Mouse (Mus musculus) heart, adult 9 months (tissue): ENCODE measurements around the gene Cttnbp2.
A peak's percentile ranks its signal among the peaks of the same experiment; 100 is the strongest.

Source experiments
- DNase-seq, 2 experiments: peaks; one replicate each; pipeline ENCODE4 v3.0.0; 2022; ENCODE audit warnings: low spot score in 2 of 2

Cttnbp2 gene

DNA sequence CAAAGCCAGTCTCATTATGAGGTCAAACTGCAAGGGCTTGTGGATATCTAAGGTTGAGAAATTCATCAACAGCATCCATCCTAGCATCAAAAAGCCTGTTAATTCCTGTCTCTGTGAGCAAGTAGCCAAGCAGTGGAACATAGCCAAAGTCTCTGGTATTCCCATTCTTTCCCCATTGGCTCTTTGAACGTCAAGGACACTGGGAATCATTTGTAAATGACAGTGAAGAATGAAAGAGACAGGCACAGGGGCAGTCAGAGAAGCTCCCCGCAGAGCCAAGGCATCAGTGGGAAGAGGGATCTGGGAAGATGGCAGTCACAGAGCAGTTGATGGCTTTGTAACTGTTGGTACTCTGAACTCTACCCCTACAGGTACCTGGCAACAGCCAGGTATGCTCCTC lies 46.9 kb downstream of the Cttnbp2 start:
- no peak for DNase-seq

DNA sequence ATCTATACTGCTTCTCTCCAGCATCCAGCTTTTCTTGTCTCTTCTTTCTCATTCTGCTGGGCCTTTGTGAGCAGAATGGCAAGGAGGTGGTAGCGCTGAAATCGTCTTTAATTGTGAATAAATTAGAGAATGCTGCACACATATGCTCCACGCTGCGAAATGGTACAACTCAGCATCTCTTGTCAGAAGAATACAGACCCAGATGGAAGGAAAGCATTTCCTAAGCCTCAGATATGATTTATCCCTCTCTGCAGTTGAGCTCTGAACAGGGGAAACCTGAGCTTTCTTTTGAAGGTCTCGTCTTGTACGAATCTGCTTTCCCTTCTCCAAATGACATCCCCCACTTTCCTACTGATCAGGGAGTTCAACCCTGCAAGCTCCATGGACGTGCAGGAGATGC lies 48.4 kb downstream of the Cttnbp2 start:
- DNase-seq: no peak

DNA sequence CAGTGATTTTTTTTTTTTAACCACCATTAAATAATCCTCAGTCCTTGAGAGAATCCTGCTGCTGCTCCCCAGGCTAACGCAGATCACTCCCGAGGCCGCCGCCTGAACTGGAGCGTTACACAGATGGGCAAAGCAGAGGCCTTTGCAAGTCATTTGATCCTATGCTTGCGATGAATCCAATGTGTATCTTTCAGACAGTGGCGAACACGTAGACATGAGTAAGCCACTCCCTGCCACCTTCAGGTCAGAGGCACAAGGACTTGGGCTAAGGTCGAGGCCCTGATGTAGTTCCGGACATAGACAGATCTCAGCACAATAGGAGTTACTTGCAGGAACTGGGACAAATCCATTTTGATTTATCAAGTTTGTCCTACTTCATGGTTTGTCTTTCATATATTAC lies 49.0 kb downstream of the Cttnbp2 start:
- DNase-seq: no peak

DNA sequence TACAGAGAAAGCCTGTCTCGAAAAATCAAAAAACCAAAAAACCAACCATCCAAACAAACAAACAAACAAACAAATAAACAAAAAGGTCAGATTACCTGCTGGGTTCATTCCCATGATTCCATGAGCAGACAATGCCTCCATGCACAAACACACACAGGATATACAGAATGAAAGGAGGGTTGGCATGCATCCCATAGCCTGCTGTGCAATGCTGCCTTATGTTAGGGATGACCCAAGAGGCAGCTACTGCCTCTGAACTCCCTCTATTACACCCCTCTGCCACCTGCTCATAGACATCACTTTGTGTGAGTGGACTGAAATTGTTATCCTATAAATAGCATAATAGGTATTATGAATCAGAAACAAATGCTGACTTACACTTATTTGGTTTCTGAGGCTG lies 55.0 kb downstream of the Cttnbp2 start:
- DNase-seq: no peak

DNA sequence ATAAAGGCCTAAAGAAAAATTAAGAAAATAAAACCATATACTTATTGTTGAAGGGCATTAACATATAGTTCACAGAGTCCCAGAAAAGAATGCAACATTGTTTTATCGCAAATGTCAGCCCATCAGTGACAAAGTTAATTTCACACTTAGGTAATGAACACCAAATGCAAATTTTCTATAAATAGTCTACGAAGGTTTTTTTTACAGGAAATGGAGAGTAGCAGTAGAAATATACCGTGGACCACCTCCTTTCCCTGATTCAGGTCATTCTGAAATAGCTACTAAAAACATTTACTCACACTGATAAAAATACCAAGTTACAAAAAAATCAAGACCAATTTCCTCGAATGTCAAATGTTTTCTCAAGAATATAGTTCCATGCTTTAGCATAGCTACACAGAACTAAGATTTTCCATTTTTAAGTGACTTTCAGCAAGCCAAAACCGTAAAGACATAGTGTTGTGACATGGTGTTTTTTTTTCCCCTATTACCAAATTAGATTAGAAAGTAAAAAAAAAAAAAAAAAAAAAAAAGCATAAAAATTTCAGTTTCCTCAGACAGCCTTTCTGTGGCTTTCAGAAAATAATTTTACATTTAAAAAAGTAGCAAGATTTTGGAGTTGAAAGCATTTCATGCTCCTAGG lies 64.0 kb downstream of the Cttnbp2 start:
- DNase-seq: no peak

DNA sequence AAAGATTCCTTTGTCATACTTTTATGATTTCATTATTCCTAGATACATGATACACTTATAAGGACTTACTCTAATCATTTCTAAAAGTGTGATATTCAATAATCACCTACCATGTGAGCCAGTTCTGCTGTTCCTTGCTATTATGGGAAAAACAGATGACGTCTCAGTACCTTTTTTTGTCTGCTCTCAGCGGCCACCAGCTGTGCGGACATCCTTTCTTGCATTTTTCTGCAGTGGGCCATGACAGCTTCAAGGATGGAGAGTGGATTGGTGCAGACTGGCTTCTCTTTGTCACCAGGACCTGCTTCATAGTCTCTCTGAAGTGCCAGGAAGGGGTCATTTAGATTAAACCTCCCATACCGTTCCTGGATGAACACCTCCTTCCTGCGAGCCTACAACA lies 66.6 kb downstream of the Cttnbp2 start:
- DNase-seq: no peak

DNA sequence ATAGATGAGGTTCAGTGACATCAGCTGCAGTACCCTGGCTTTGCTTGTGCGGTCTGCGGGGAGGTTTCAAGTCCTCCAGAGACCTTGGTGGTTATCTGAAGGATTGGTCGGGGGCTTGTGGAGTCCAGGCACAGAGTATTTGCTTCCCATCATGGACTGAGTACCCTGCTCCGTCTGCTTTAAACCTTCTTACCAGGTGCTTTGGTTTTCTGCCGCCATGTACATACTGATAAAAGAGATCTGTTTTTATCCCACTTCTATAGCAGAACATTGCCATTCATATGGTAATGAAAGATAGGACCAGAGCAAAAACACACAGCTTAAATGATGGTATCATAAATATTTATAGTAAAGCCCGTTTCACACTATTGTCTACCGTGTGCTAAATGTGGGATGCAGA lies 67.7 kb downstream of the Cttnbp2 start:
- DNase-seq: no peak

DNA sequence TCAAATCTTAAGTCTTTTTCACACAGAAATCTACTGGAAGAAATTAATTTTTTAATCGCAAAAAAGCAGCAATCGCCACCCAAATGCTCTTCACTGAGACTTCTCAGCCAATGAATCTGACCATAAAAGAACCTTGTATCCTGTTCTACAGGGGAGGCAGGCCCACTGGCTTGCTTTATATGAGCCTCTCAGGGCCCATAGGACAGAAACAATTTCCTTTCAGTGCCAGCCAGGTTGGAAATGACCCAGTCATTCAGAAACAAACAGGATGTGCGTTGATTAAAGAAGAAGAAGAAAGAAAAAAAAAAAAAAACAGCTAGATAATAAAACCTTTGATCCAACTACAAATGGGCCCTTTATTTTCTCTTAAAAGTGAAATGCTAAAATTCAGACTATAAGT lies 68.3 kb downstream of the Cttnbp2 start:
- no peak for DNase-seq

DNA sequence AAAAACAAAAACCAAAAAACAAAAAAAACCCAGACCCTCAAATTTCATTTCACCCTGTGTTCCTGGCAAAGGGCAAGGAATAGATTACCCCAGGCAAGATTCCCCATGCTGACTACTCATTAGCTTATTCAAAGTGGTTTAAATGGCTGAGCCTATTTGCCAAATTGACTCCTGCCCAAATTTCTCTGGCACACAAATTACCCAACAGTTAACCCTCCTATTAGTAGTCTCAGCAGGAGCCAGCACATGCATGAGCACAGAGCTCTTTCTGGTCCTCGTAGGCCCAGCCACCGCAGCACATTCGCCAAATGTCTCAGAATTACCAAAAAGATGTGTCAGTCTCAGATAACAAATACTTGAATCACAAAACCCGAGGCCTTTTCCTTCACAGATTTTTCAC lies 68.9 kb downstream of the Cttnbp2 start:
- DNase-seq: peak; percentile 11 to 17

DNA sequence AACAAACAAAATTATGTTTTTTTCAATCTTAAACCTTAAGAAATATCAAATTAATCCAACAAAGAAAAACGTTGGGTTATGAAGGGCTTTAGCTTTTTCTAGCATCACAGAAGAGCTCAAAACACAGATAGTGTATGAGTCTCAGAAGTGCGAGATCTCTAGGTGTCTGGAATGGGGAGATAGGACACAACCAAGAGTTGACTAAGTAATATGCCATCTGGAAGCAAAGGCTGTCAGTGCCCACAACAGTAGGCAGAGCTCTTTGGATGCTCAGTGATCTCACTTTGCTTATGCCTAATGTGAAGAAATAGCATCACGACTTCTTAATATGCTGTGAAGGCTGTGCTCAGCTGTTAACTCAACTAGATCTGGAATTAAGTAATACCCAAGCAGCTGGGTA lies 72.3 kb downstream of the Cttnbp2 start:
- no peak for DNase-seq

DNA sequence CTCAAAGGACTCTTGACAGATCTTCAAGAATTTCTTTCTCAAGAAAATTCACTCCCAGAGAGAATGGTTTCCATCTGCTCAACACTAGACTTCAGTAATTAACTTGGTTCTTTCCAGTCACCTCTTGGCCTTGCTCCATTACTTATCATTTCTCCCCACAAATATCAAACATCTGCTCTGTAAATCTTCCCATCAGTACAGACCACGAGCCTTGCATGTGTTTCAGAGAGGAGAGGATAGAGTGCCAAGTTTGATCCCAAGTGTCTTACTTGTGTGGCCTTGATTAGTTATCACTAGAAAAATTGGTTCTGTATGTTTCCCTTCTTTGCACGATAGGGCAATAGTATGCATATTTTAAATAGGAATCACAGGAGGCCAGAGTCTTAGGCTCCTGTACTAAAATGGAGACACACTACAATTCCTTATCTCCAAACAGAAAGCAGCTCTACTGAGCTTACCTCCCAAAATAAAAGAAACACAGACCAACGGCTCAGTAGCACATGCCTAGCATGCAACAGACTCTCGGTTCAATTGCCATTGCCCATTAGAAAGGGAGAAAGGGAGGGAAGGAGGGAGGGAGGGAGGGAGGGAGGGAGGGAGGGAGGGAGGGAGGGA lies 73.6 kb downstream of the Cttnbp2 start:
- no peak for DNase-seq

DNA sequence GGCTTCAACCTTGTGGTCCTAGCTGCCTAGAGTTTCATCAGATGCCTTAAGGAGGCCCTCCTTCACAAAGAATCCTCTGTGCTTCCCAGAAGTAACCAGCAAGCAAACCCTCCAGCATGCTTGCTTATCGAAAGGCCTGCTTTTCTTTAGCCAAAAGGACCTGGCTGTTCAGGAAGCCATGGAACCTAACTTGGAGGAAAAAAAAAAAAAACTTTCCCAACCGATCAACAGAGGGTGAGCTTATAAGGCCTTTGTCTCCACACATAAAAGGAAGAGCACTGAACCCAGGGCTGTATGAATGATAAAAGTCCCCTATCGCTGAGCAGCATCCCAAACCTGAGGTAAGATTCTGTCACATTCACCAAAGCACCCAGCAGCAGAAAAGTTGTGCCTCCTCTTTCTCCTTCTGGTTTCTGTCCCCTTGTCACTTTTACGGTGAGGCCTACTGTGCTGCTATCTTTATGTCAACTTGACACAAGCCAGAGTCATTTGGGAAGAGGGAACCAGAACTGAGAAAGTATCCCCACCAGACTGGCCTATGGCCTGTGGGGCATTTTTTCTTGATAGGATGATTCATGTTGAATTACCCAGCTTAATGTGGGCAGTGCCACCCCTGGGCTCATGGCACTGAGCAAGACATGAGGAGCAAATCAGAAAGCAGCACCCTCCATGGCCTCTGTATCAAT lies 78.4 kb downstream of the Cttnbp2 start:
- no peak for DNase-seq

DNA sequence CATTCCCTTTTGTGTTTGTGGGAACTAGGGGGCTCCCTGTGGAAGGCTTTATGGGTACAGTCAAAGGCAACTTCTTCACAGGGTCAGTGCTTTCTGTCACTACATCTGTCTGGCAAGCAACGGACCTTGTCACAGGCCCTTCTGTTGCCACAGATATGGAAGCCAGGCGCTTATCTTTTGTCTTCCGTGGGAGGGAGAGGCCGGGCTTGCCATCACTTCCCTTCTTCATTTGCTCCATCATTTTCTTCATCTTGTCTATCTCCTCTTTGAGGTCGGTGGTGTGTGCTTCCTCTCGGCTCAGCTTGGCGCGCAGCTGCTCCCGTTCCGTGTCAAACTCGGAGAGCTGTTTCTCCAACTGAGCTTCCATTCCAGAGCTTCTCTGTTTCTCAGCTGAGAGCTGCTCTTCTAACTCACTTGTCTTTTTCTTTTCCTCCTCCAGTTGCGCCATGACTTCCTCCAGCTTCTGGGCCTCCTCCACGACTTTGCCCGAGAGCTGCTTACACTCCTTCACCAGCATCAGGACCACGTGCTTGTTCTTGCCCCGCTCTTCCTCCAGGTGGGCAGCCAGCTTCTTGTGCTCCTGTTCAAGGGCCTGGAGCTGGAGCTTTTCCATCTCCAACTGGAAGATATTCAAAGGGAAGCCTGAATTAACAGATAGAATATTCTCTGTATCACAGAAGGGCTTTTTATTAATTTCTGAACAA lies 79.7 kb downstream of the Cttnbp2 start:
- no peak for DNase-seq

DNA sequence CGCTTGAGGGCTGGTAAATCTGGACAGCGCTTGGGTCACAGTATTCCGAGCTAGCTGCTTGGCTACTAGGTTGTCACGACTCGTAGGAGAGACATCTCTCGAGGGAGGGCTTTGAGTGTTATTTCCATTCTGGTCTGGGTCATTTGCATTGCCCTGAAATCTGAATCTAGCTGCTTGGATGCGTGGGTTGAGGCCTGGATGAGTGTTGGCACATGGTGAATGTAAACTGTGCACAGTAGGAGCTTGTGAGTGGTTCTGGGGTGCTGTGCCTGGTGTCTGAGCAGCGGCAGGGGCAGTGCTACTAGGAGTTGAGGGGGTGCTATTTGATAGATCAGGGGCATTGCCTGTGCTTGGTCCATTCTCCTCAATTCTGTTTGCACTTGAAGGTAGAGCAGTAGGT lies 80.3 kb downstream of the Cttnbp2 start:
- DNase-seq: no peak

DNA sequence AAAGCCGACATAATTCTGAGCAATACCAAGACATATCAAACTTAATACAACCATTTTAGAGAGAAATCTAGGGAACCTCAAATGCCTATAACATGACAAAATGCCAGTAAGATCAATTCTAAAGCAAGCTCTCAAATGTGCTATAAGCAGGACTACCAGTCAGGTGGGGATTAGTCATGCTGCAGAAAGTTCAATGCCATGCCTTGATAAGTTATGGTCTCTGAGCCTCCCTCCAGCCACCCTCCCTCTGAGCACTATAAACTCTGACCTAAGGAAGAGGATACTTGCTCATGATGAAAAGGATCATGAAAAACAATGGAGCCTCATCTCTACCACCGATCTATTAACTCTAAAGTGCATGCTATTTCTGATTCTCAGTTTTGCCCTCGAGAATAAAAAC lies 82.3 kb downstream of the Cttnbp2 start:
- DNase-seq: no peak

DNA sequence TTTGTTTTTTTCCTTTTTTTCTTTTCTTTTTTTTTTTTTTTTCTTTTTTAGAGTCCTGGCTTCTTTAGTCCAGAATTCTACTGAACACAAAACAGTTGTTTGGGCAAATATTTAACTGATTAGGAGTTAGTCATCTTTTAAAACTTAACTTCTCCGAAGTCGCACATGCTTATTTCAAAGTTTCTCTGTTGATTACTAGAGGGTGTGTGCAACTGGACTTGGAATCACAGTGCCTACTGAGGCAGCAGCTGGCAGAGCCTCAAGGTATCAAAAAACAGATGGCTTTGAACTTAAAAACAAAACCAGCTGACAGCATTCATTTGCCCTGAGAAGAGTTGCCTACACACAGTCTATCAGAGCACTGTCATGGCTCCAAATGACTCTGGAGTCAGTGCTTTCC lies 82.8 kb downstream of the Cttnbp2 start:
- DNase-seq: no peak

DNA sequence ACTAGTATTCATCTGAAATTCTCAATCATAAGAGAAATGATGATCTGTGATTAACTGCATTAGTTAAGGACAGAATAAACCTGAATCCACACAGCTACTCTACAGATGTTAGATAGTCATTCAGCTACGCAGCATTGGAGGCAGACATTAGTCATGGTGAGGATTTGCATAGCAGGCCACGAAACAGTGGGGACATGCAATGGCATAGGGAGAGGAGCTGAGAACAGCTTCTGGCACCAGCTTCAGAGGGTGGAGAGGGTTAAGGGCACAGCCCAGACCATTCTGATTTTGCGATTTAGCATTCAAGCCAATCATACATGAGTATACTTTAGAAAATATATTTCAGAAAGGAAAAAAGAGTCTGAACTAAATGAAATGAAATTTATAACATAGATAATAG lies 84.6 kb downstream of the Cttnbp2 start:
- DNase-seq: no peak

DNA sequence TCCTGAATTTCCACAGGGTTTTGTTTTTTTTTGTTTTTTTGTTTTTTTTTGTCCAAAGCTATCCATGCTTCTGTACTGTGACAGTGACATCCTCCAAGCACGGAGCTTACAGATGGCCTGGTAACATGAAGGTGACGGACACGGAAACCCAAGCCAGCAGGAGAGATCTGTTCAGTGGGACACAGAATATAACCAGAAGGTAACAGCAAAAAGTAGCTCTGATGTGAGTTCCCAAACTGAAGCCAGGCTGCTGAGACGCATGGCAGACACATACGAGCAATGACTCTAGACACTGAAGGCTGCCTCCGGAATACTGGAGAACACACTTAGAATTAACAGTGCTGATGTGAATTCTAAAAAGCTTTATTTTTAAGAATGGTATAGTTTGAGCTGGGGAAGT lies 89.8 kb downstream of the Cttnbp2 start:
- DNase-seq: no peak

DNA sequence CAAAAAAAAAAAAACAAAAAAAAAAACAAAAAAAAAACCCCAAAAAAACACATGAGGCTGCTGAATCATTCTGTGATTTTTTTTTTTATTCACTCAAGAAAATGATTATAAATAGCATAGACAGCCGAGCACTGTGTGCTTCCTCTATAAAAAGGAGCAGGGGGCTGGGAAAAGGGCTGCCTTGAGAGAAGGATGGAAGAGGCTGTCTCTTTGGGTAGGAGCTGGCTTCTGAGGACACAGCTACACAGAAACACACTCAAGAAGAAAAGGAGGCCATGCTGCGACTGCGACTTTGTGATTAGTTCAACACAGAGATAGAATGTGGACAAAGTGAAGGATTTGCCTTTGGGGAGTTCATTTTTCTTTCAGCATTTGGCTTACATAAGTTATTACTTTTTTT lies 90.3 kb downstream of the Cttnbp2 start:
- no peak for DNase-seq

DNA sequence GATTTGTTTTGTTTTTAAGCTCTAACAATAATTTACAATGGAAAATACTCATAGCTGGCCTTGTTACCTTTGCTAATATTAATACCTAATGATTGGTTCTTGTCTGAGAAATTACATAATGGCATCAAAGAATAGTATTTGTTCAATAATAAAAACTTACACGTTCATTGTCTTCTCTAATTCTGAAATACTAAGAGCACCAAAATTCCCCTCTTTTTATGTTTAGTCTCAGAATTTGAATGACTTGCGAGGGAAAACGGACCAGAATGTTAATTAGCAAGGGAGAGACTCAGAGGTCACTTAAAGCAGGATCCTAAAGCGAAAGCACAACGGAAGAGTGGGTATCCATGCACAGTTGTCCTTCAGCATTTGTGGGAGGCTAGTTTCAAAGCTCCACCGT lies 91.5 kb downstream of the Cttnbp2 start:
- no peak for DNase-seq

DNA sequence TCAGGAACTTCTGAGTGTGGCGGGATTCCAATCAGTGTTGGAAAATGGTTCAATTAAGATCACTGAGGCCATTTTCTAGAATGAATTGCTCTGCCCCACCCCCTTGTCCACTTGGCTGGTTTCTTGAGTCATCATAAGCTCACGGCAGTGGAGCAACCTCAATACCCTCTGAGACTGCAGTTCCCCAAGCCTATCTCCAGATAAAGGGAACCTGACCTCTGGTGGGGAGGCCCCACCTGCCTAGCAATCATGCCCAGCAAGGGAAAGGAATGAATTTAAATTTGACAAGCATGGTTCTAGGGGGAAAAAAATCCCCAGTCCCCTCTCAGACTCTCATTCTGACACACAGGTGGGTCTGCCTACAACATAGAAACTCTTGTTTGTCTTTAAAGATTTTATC lies 93.1 kb downstream of the Cttnbp2 start:
- DNase-seq: no peak

DNA sequence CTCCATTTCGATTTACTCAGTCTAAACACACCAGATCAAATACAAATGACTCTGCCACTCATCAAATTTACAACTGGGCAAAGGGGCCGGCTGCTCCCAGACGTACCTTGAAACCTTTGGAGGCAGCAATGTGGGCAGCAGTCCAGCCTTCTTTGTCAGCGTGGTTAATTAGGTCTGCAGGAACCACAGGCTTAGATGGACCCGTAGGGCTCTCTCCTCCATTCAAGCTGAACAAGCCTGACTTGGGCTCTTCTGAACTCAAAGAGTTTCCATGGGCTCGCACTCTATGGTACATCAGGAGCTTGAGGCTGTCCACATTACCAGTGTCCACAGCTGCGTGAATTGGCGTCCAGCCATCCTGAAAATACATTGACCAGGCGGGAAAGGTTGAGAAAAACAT lies 94.0 kb downstream of the Cttnbp2 start:
- DNase-seq: no peak

DNA sequence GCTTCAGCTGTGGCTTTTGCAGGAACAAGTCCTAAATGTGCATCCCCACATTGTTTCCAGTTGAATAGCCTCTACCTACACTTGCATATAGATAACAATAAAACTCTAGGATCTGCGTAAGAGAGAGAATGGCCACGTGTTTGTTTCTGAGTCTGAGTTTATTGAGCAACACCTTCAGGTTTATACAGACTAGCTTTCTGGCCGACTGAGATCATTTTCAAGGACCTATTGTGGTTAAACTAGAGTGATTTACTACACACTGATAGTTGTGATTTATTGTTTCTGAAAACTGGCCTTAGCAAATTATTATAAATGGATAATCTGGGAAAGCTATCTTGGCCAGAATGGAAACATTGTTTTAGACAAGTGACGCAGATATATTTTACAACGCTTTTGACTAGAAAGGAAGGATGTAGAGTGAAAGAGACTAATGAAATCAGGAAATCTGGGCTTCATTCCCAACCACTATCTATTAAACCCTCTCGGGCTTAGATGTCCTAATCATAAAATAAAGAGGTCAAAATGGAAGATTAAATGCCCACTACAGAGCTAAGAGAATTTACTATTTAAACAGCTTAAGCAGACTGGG lies 96.7 kb downstream of the Cttnbp2 start:
- no peak for DNase-seq
